Mouse (Mus musculus) C2C12 (cell line): ENCODE measurements around the gene Tmem41b. TPM values are rescaled to one million over a fixed set of nuclear protein-coding genes. Genes with fewer than 3 reads are reported as not detected.

Experiments used
- H3K27me3 ChIP-seq: one replicate; pipeline ENCODE4 v1.6.1; 2011; ENCODE audit not compliant: control insufficient read depth, insufficient read depth, insufficient read length
- H3K36me3 ChIP-seq: one replicate; pipeline ENCODE4 v1.6.1; 2011; ENCODE audit not compliant: control insufficient read depth, insufficient read depth
- H3K4me3 ChIP-seq: one replicate; pipeline ENCODE4 v1.5.1; 2011; ENCODE audit warnings: mild to moderate bottlenecking, control low read depth; ENCODE audit not compliant: poor library complexity, insufficient read depth, severe bottlenecking
- H3K79me2 ChIP-seq: one replicate; pipeline ENCODE4 v1.6.1; 2011; ENCODE audit not compliant: control insufficient read depth, insufficient read depth
- H3K79me3 ChIP-seq: one replicate; pipeline ENCODE4 v1.6.1; 2011; ENCODE audit warnings: low read depth, control low read depth
- H3ac ChIP-seq: one replicate; pipeline ENCODE3; 2011; ENCODE audit warnings: low read depth; ENCODE audit not compliant: control insufficient read depth, insufficient read length
- CEBPB ChIP-seq: IDR thresholded peaks from one replicate; pipeline ENCODE4 v1.6.1; 2011; ENCODE audit warnings: low read depth, mild to moderate bottlenecking, control low read depth, moderate library complexity
- CTCF ChIP-seq: IDR thresholded peaks from one replicate; pipeline ENCODE4 v1.5.1; 2011; ENCODE audit not compliant: control insufficient read depth, insufficient read depth, insufficient read length
- FOSL1 ChIP-seq: IDR thresholded peaks from one replicate; pipeline ENCODE4 v1.8.0; 2011; ENCODE audit warnings: mild to moderate bottlenecking, low read length; ENCODE audit not compliant: poor library complexity, insufficient read depth, severe bottlenecking
- MAX ChIP-seq: IDR thresholded peaks from one replicate; pipeline ENCODE4 v1.6.1; 2011; ENCODE audit warnings: mild to moderate bottlenecking, control low read depth
- MYOD1 ChIP-seq: IDR thresholded peaks from one replicate; pipeline ENCODE4 v1.6.1; 2011; ENCODE audit warnings: low read depth; ENCODE audit not compliant: control insufficient read depth, insufficient read length
- MYOG ChIP-seq: IDR thresholded peaks from one replicate; pipeline ENCODE4 v1.6.1; 2011; ENCODE audit not compliant: control insufficient read depth, insufficient read length; ENCODE audit errors: extremely low read depth
- USF1 ChIP-seq: IDR thresholded peaks from one replicate; pipeline ENCODE4 v1.6.1; 2011; ENCODE audit warnings: low read depth, mild to moderate bottlenecking, control low read depth, moderate library complexity
- polyA plus RNA-seq: library from polyadenylated mRNA; unstranded; fragments of >200 nt; fragmentation: generic; extraction: Trizol; gene quantifications from one replicate; pipeline ENCODE4 v1.2.1, GENCODE M21; 2012; ENCODE audit warnings: missing spikeins

Gene Tmem41b
- polyA plus RNA-seq, 1 experiment = 40.5 TPM

GRCm38 (mm10) chr7:109968924-109969450 is 17.7 kb downstream of the Tmem41b start:
- Histone ChIP-seq H3K4me3 (no peak overlapping the region), H3K27me3 (no peaks in the 10 kb centered on the region), H3K79me3 (no peaks in the 10 kb centered on the region), H3K79me2 (no peaks in the 10 kb centered on the region), H3ac (no peak overlapping the region), H3K36me3 (no peaks in the 10 kb centered on the region)
- TF ChIP-seq CTCF (peak; percentile 2), MYOD1 (no peak)

- TF ChIP-seq MYOG (no peak), CEBPB (no peak), MAX (no peak), CTCF (no peak), MYOD1 (no peak), FOSL1 (no peak), USF1 (no peak)
- no peak overlapping the region for H3ac ChIP-seq
- H3K79me2 ChIP-seq = no peaks in the 10 kb centered on the region
- no peak overlapping the region for H3K4me3 ChIP-seq
- H3K27me3 ChIP-seq = no peaks in the 10 kb centered on the region
- no peaks in the 10 kb centered on the region for H3K79me3 ChIP-seq
- no peaks in the 10 kb centered on the region for H3K36me3 ChIP-seq
Observed at GRCm38 (mm10) chr7:109967805-109968579, 18.7 kb downstream of the Tmem41b start.

- Histone ChIP-seq H3ac (no peak overlapping the region), H3K79me3 (no peaks in the 10 kb centered on the region), H3K36me3 (no peaks in the 10 kb centered on the region), H3K79me2 (no peaks in the 10 kb centered on the region), H3K4me3 (no peak overlapping the region), H3K27me3 (no peaks in the 10 kb centered on the region)
- no peak for TF ChIP-seq MYOD1
- TF ChIP-seq USF1 = no peak
- TF ChIP-seq CTCF = no peak
- TF ChIP-seq MAX = no peak
- TF ChIP-seq MYOG = no peak
Observed at GRCm38 (mm10) chr7:109965658-109966057, 21.1 kb downstream of the Tmem41b start.

GRCm38 (mm10) chr7:109963707-109964106 is 23.0 kb downstream of the Tmem41b start:
- TF ChIP-seq MYOG (no peak), CEBPB (no peak)
- no peak overlapping the region for H3ac ChIP-seq
- H3K79me2 ChIP-seq = peaks cover 14% of the 10 kb centered on the region
- no peak overlapping the region for H3K4me3 ChIP-seq
- H3K27me3 ChIP-seq = no peaks in the 10 kb centered on the region
- H3K36me3 ChIP-seq = no peaks in the 10 kb centered on the region
- peaks cover 7% of the 10 kb centered on the region for H3K79me3 ChIP-seq

- TF ChIP-seq FOSL1 (no peak), CEBPB (no peak), USF1 (no peak), MYOG (no peak), MYOD1 (no peak), CTCF (no peak), MAX (no peak)
- Histone ChIP-seq H3K4me3 (no peak overlapping the region), H3K36me3 (no peaks in the 10 kb centered on the region), H3ac (no peak overlapping the region), H3K79me3 (peaks cover 16% of the 10 kb centered on the region), H3K79me2 (peaks cover 25% of the 10 kb centered on the region), H3K27me3 (no peaks in the 10 kb centered on the region)
Observed at GRCm38 (mm10) chr7:109962596-109962995, 24.1 kb downstream of the Tmem41b start.

GRCm38 (mm10) chr7:109961570-109961969 is 25.2 kb downstream of the Tmem41b start:
- Histone ChIP-seq H3K4me3 (no peak overlapping the region), H3ac (no peak overlapping the region), H3K79me3 (peaks cover 27% of the 10 kb centered on the region), H3K36me3 (no peaks in the 10 kb centered on the region), H3K27me3 (no peaks in the 10 kb centered on the region), H3K79me2 (peaks cover 35% of the 10 kb centered on the region)
- no peak for TF ChIP-seq FOSL1
- TF ChIP-seq MYOD1 = no peak
